Mouse (Mus musculus) induced T-regulatory cell, adult 2 months (primary cell): ENCODE data around the gene Lgi4.

ENCODE experiments used
- DNase-seq: peaks from one replicate; pipeline ENCODE4 v3.0.0-alpha.2; 2012; ENCODE audit warnings: low read depth

Lgi4 gene

GRCm38 (mm10) chr7:31076492-31076891 is 17.4 kb downstream of the Lgi4 start, which contains the start of gene Fxyd3:
TSS of gene Fxyd3 (minus strand) at chr7:31076704.
- DNase-seq = no peak

- DNase-seq = no peak
These were observed 18.3 kb downstream of the Lgi4 start for GRCm38 (mm10) chr7:31077470-31077869.

GRCm38 (mm10) chr7:31077885-31078445 is 18.8 kb downstream of the Lgi4 start:
- DNase-seq = peak; percentile 72

GRCm38 (mm10) chr7:31079670-31080069 is 20.5 kb downstream of the Lgi4 start:
- DNase-seq = no peak

GRCm38 (mm10) chr7:31080611-31081010 is 21.5 kb downstream of the Lgi4 start:
- no peak for DNase-seq

- no peak for DNase-seq
These were observed 22.0 kb downstream of the Lgi4 start for GRCm38 (mm10) chr7:31081106-31081505.

- no peak for DNase-seq
These were observed 23.0 kb downstream of the Lgi4 start for GRCm38 (mm10) chr7:31082106-31082505.

GRCm38 (mm10) chr7:31082831-31083588 is 23.9 kb downstream of the Lgi4 start:
- no peak for DNase-seq

- DNase-seq = no peak
These were observed 25.0 kb downstream of the Lgi4 start for GRCm38 (mm10) chr7:31084140-31084539.

- peak; percentile 34 for DNase-seq
These were observed 26.0 kb downstream of the Lgi4 start for GRCm38 (mm10) chr7:31085171-31085570.

GRCm38 (mm10) chr7:31086175-31086755 is 27.1 kb downstream of the Lgi4 start:
- peak; percentile 53 for DNase-seq

GRCm38 (mm10) chr7:31087262-31087661 is 28.1 kb downstream of the Lgi4 start:
- DNase-seq = peak; percentile 66

GRCm38 (mm10) chr7:31088206-31088605 is 29.1 kb downstream of the Lgi4 start:
- no peak for DNase-seq

GRCm38 (mm10) chr7:31089721-31090120 is 30.6 kb downstream of the Lgi4 start:
- peak; percentile 87 for DNase-seq

- DNase-seq = peak; percentile 59
These were observed 35.8 kb downstream of the Lgi4 start for GRCm38 (mm10) chr7:31094774-31095501.

GRCm38 (mm10) chr7:31096892-31097564 is 37.9 kb downstream of the Lgi4 start:
- DNase-seq = peak; percentile 31

- DNase-seq = peak; percentile 95
These were observed 38.6 kb downstream of the Lgi4 start for GRCm38 (mm10) chr7:31097583-31098248.

GRCm38 (mm10) chr7:31098697-31099611 is 39.8 kb downstream of the Lgi4 start:
- DNase-seq = no peak

- peak; percentile 37 for DNase-seq
These were observed 40.5 kb downstream of the Lgi4 start for GRCm38 (mm10) chr7:31099612-31099982.

GRCm38 (mm10) chr7:31100786-31101185 is 41.6 kb downstream of the Lgi4 start:
- peak; percentile 56 for DNase-seq
